13 mouse cellular contexts compared by ENCODE assay signal in genomic region chr11:77901775-77902355, GRCm38 (mm10). TPM values are rescaled to one million over a fixed set of nuclear protein-coding genes. Genes with fewer than 3 reads are reported as not detected.
DNase-seq lines count a peak whose midpoint lies in the region; ATAC-seq lines count a peak whose summit lies in the region.
"Had no signal": no experiment of that assay in that cellular context is flagged by ENCODE, and none has a peak within 500 bp of the region (broad histone marks: within the 10 kb centered on the region; RNA-seq: fewer than 3 reads in every experiment).

No protein-coding gene starts in this region.

- 26% methylated on average over 8 of the region's 8 CpGs for WGBS in forebrain, embryonic 14.5 days
- WGBS in midbrain, embryonic 14.5 days = 34% methylated on average over 8 of the region's 8 CpGs

- H3K27ac ChIP-seq in forebrain, embryonic 14.5 days (ENCODE audit: low read depth, low read length) = peak overlapping the region; percentile 68
- H3K27ac ChIP-seq in midbrain, embryonic 14.5 days (replicated peaks; ENCODE audit: low read depth, low read length) = peak overlapping the region; percentile 66
- H3K27ac ChIP-seq: embryonic facial prominence, embryonic 13.5 days; gastrocnemius, adult 2 months; heart, embryonic 13.5 days had no signal

- peaks cover 53% of the 10 kb centered on the region for H3K4me1 ChIP-seq in forebrain, embryonic 14.5 days (ENCODE audit: control insufficient read depth, insufficient read depth, low read length)
- H3K4me1 ChIP-seq in midbrain, embryonic 14.5 days (ENCODE audit: control insufficient read depth, insufficient read depth, low read length) = peaks cover 52% of the 10 kb centered on the region

- H3K27me3 ChIP-seq in forebrain, embryonic 14.5 days (replicated peaks; ENCODE audit: control insufficient read depth, insufficient read depth, low read length) = no peaks in the 10 kb centered on the region
- no peaks in the 10 kb centered on the region for H3K27me3 ChIP-seq in midbrain, embryonic 14.5 days (ENCODE audit: control insufficient read depth, insufficient read depth, low read length)

- H3K4me2 ChIP-seq in forebrain, embryonic 14.5 days (ENCODE audit: low read length) = no peak overlapping the region
- 0 out of 2 replicates have a peak overlapping the region, but pooled peaks have one; percentile 7 for H3K4me2 ChIP-seq in midbrain, embryonic 14.5 days (ENCODE audit: low read length)
- H3K4me2 ChIP-seq: embryonic facial prominence, embryonic 13.5 days; heart, embryonic 13.5 days; liver, embryonic 11.5 days had no signal

- ATAC-seq in forebrain, embryonic 14.5 days = peak; percentile 42; the same call in 1 of the 2 replicates
- ATAC-seq in midbrain, embryonic 14.5 days (ENCODE audit: low FRiP score, low TSS enrichment) = no peak

- no peaks in the 10 kb centered on the region for H3K9me3 ChIP-seq in forebrain, embryonic 14.5 days (replicated peaks; ENCODE audit: control insufficient read depth, low read length)
- H3K9me3 ChIP-seq in midbrain, embryonic 14.5 days (ENCODE audit: control insufficient read depth, low read length) = no peaks in the 10 kb centered on the region
- H3K9me3 ChIP-seq: embryonic facial prominence, embryonic 13.5 days; heart, embryonic 13.5 days had no signal

- H3K4me3 ChIP-seq in forebrain, embryonic 14.5 days (ENCODE audit: low read depth, low read length) = no peak overlapping the region
- no peak overlapping the region for H3K4me3 ChIP-seq in midbrain, embryonic 14.5 days (replicated peaks; ENCODE audit: low read depth, low read length)
- H3K4me3 ChIP-seq: embryonic facial prominence, embryonic 13.5 days; gastrocnemius, adult 2 months; heart, embryonic 13.5 days had no signal

- H3K9ac ChIP-seq in forebrain, embryonic 14.5 days (ENCODE audit: low read length) = 0 out of 2 replicates have a peak overlapping the region, but pooled peaks have one; percentile 8
- H3K9ac ChIP-seq in midbrain, embryonic 14.5 days (replicated peaks; ENCODE audit: low read length) = no peak overlapping the region; the same call in 1 of the 2 replicates
- H3K9ac ChIP-seq: embryonic facial prominence, embryonic 13.5 days; heart, embryonic 13.5 days had no signal

- H3K36me3 ChIP-seq in forebrain, embryonic 14.5 days (ENCODE audit: control insufficient read depth, insufficient read depth, low read length) = no peaks in the 10 kb centered on the region
- no peaks in the 10 kb centered on the region for H3K36me3 ChIP-seq in midbrain, embryonic 14.5 days (ENCODE audit: control insufficient read depth, insufficient read depth, low read length)
- H3K36me3 ChIP-seq: embryonic facial prominence, embryonic 13.5 days; heart, embryonic 13.5 days had no signal

- DNase-seq in kidney, postnatal 25 days = peak; percentile 32 to 67
- no peak for DNase-seq in kidney, postnatal 14 days
- peak; percentile 30 for DNase-seq in MN1 (ENCODE audit: low spot score)
- DNase-seq in forebrain, embryonic 14.5 days (ENCODE audit: low spot score) = peak; percentile 64
- DNase-seq in midbrain, embryonic 14.5 days = no peak
- DNase-seq in gastrocnemius, adult 18-20 months (ENCODE audit: low spot score) = no peak
- no peak for DNase-seq in thymus, adult 18-20 months
- DNase-seq in heart, adult 11 months = no peak
- DNase-seq: gastrocnemius, adult 2 months; kidney, adult 9 months had no signal

RNA-seq across cellular contexts. Expression of gene Pipox, which starts 8.0 kb away (rescaled TPM):
- 10.1 and 11.4 TPM in 2 replicates for polyA plus RNA-seq in forebrain, embryonic 14.5 days (2014; fragmentation: Nextera tagmentation; extraction: Ambion mirVana)
- 4.0 and 4.2 TPM in 2 replicates for polyA plus RNA-seq in midbrain, embryonic 14.5 days (2014; fragmentation: Nextera tagmentation; extraction: Ambion mirVana)
- not detected for total RNA-seq in gastrocnemius, adult 18-20 months (2021)
- total RNA-seq: gastrocnemius, adult 2 months had no signal

RNA-seq across cellular contexts. Expression of gene Sez6, which starts 28.7 kb away (rescaled TPM):
- 140 and 175 TPM in 2 replicates for polyA plus RNA-seq in forebrain, embryonic 14.5 days (2014; fragmentation: Nextera tagmentation; extraction: Ambion mirVana)
- 121 and 124 TPM in 2 replicates for polyA plus RNA-seq in midbrain, embryonic 14.5 days (2014; fragmentation: Nextera tagmentation; extraction: Ambion mirVana)
- under 1 TPM; 0.12 to 0.16 TPM for total RNA-seq in gastrocnemius, adult 18-20 months (2021)

Comparison
In these comparisons a context has a peak if more than half of its experiments do, and no peak if none do; other contexts are left out.
1. DNase-seq: peak in kidney, postnatal 25 days (2 of 2), MN1 (single experiment) and forebrain, embryonic 14.5 days (single experiment); none in kidney, postnatal 14 days (single experiment), midbrain, embryonic 14.5 days (single experiment), gastrocnemius, adult 18-20 months (single experiment), thymus, adult 18-20 months (0 of 2) and heart, adult 11 months (single experiment).